Mouse (Mus musculus) ovary, postnatal 10 days (tissue): ENCODE data around the gene Gm3415.
"Not testable (repeated sequence)": the region's sequence is repeated elsewhere in the genome, so short reads cannot be mapped to it uniquely, and the experiment has no call there.

ENCODE experiments used
- DNase-seq: peaks from one replicate; pipeline ENCODE4 v3.0.0; 2022; ENCODE audit warnings: low spot score

Gm3415 gene

DNA sequence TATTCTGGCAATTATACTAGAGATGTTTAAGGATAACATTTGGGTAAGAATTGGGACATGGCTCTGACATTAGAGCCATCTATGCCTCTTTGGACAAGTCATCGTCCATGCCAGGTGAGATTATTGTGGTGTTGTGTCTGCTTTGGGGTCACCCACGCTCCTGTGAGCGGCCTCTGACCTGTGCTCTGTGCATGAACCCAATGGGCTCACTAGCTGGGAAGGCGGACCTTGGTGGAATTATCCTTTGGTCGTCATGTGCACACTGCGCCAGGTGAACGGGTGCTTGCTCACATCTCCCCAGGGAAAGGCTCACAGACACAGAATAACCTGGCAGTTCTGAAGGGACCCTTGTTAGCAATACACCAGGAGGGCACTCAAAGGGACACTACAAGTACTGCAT, 43.3 kb downstream of the Gm3415 start:
- DNase-seq, result not testable (repeated sequence)

- DNase-seq, result no peak
Observed at GRCm38 (mm10) chr5:146599970-146600369, 44.0 kb downstream of the Gm3415 start.

DNA sequence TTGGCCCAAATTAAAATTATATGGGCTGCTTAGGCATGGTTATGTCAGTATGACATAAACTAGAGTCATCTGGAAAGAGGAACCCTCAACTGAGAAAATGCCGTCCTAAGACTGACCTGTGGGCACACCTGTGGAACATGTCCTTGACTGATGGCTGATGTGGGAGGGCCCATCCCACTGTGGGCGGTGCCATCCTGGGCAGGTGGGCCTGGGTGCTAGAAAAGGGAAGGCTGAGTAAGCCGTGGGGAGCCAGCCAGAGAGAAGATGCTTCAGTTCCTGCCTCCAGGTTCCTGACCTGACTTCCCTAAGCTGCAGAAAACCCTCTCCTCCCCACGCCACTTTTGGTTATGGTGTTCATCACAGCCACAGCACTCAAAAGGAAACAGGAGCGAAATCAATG, 50.3 kb downstream of the Gm3415 start:
- no peak for DNase-seq

DNA sequence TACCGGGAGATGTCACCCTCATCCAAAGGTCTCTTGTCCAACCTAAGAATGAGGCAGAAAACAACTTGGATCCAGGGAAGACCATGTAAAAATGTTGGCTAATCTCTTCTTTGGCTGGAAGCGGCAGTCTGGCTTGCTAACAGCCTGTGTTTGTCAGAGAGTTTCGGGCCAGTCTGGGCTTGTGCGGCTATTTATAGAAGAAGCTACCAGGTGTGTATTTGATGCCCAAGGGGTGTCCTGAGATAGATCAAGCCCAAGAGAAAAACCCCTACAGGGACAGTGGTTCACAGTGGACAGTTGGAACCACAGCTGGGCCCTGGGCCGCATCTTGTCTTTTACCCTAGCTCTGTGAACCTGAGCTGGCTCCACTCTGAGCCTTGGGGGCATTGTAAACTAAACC, 51.0 kb downstream of the Gm3415 start:
- no peak for DNase-seq

DNA sequence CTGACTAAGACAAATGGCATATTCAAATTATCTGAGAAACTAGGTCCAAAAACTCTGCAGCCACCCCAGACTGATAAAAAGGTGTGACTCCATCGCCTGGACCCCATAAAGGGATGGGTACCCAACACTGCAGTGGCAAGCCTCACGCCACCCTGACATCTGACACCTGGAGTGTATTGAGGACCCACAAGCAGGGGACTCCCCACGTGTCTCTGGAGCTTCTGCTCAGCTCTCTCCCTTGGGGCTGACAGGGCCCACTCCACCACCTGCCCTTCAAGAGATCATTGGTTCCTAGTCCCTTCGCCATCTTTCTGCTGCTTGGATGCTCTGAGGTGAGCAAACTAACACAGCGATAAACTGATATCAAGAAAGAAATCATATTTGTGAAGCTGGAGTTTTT, 51.9 kb downstream of the Gm3415 start:
- no peak for DNase-seq
